Mouse (Mus musculus) stomach, embryonic 16.5 days (tissue): ENCODE measurements around the gene Akt1. TPM values are rescaled to one million over a fixed set of nuclear protein-coding genes. Genes with fewer than 3 reads are reported as not detected.

Experiments
- ATAC-seq: fragments of 200-750 bp; cut with Nextera tagmentation; 2 replicates; pipeline ENCODE4 v1.8.0; 2017; ENCODE audit warnings: moderate number of reproducible peaks, moderate TSS enrichment; ENCODE audit not compliant: insufficient read depth, low FRiP score
- H3K27ac ChIP-seq: fragments of 300-500 bp; sonication (generic); 2 replicates; pipeline ENCODE4 v1.5.1; 2014; ENCODE audit warnings: low read length
- H3K27me3 ChIP-seq: fragments of 300-500 bp; sonication (generic); 2 replicates; pipeline ENCODE4 v1.6.1; 2014; ENCODE audit warnings: low read length, control low read depth, mixed read lengths; ENCODE audit not compliant: control insufficient read depth, insufficient read depth
- H3K36me3 ChIP-seq: fragments of 300-500 bp; sonication (generic); 2 replicates; pipeline ENCODE4 v1.6.1; 2014; ENCODE audit warnings: low read length; ENCODE audit not compliant: control insufficient read depth, insufficient read depth
- H3K4me1 ChIP-seq: fragments of 300-500 bp; sonication (generic); 2 replicates; pipeline ENCODE4 v1.6.1; 2014; ENCODE audit warnings: low read length, control low read depth, mixed read lengths; ENCODE audit not compliant: control insufficient read depth, insufficient read depth
- H3K4me2 ChIP-seq: fragments of 300-500 bp; sonication (generic); 2 replicates; pipeline ENCODE4 v1.6.1; 2014; ENCODE audit warnings: low read depth, low read length, mixed read lengths
- H3K4me3 ChIP-seq: fragments of 300-500 bp; sonication (generic); replicated peaks from 2 replicates; pipeline ENCODE4 v1.5.1; 2014; ENCODE audit warnings: mild to moderate bottlenecking, low read length
- H3K9ac ChIP-seq: fragments of 300-500 bp; sonication (generic); 2 replicates; pipeline ENCODE4 v1.6.1; 2014; ENCODE audit warnings: low read length
- H3K9me3 ChIP-seq: fragments of 300-500 bp; sonication (generic); replicated peaks from 2 replicates; pipeline ENCODE4 v1.6.1; 2016; ENCODE audit warnings: low read length, control low read depth; ENCODE audit not compliant: control insufficient read depth
- whole genome bisulfite sequencing: fragments of 180-500 bp; shearing (Covaris S2); extraction: QIAGEN DNeasy Blood & Tissue Kit; methylation state at CpG from one replicate; pipeline ENCODE4 v1.1.7; 2014; 5-methylcytosine and 5-hydroxymethylcytosine counted together
- polyA plus RNA-seq: library from polyadenylated mRNA; unstranded; fragments of >200 nt; fragmentation: Nextera tagmentation; extraction: Ambion mirVana; gene quantifications from 2 replicates; pipeline ENCODE4 v1.2.1, GENCODE M21; 2015

The Akt1 gene
- polyA plus RNA-seq, 1 experiment from 2014 or later = 50.7 TPM

DNA sequence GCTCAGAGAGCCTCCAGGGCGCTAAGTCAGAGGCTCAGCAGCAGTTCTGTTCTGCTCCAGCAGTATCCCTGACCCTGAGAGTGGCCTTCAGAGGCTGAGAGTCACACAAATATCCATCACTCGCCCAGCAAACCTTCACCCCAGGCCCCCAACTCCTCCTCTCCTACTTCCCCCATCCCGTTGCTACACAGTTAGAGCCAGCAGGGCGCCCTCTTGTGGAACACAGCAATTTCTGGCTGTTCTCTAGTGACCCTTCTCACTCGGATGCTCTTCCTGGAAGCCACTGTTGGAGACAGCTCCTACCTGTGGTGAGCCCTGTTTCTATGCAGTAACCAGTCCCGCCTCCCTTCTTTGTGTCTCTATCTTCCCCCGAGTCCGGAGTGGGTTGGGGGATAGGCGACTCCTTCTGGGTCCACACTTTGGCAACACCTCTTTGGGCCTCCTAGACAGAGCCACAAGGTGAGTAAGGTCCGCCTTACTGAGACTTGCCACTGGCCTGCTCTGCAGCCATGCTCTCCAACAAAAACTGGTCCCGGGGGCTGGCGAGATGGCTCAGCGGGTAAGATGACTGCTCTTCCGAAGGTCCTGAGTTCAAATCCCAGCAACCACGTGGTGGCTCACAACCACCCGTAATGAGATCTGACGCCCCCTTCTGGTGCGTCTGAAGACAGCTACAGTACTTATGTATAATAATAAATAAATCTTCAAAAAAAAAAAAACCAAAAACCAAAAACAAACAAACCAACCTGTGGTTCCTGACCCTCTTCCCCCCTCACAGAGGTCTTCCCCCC lies 756 bp upstream of the Akt1 start:
- ATAC-seq = peak; percentile 30; the same call in 1 of the 2 replicates
- Histone ChIP-seq H3K4me1 (peaks cover 55% of the 10 kb centered on the region), H3K27me3 (peaks cover 7% of the 10 kb centered on the region), H3K27ac (peak overlapping the region; percentile 99), H3K4me2 (peak overlapping the region; percentile 96), H3K4me3 (peak overlapping the region; percentile 96), H3K9ac (peak overlapping the region; percentile 100), H3K36me3 (0 out of 2 replicates have a peak, but pooled peaks cover under 1% of the 10 kb centered on the region), H3K9me3 (no peaks in the 10 kb centered on the region)
- 19% methylated on average over 18 of the region's 18 CpGs for WGBS

- Histone ChIP-seq H3K27me3 (no peaks in the 10 kb centered on the region), H3K36me3 (peaks cover 11% of the 10 kb centered on the region; the same call in 1 of the 2 replicates), H3K4me3 (peak overlapping the region; percentile 96), H3K4me1 (peaks cover 60% of the 10 kb centered on the region), H3K27ac (peak overlapping the region; percentile 99), H3K4me2 (peak overlapping the region; percentile 96), H3K9me3 (no peaks in the 10 kb centered on the region), H3K9ac (peak overlapping the region; percentile 100)
- ATAC-seq = peak; percentile 8; the same call in 1 of the 2 replicates
- WGBS = under 1% methylated on average over 47 of the region's 68 CpGs
Observed at GRCm38 (mm10) chr12:112673576-112674091, 1.1 kb downstream of the Akt1 start.

DNA sequence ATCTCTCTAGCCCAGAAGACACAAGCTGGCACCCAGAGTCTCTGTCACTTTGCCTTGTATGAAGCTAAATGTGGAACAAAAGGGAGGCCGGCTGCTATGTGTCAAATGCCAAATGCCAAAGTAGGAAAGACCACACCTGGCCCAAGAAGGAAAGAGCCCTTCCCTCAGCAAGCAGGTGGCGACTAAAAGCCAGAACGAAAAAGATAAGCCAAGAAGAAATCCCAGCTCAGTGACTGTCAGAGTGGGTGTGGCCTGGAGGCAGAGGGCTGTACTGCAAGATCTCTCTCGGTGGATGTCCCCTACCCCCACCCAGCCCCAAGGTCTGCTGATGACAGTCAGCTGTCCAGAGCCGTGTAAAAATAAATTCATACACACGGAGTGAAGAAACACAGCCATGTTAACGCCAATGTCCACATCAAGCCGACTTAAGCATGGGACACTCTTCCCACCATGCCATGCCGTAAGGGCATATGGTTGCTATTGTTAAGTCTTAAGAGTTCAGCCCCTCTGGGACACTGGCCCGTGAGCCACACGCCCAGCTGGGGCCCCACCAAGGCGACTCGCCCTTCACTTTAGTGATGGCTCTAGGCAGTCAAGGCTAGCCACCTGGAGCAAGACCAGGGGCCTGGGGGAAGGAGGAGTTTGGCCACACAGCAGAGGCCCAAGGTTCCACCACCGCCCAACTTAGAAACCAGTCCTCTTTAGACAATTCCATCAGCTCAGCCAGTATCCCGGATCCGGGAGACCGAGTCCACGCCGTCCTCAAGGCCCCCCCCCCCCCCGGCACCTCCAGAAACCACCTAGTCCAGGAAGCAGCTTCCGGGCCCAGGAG lies 1.7 kb downstream of the Akt1 start:
- H3K4me1 ChIP-seq = peaks cover 63% of the 10 kb centered on the region
- H3K9me3 ChIP-seq = no peaks in the 10 kb centered on the region
- no peaks in the 10 kb centered on the region for H3K27me3 ChIP-seq
- no peak for ATAC-seq
- H3K4me3 ChIP-seq = peak overlapping the region; percentile 96
- peaks cover 18% of the 10 kb centered on the region; the same call in 1 of the 2 replicates for H3K36me3 ChIP-seq
- peak overlapping the region; percentile 99 for H3K27ac ChIP-seq
- 2% methylated on average over 21 of the region's 21 CpGs for WGBS
- peak overlapping the region; percentile 96 for H3K4me2 ChIP-seq
- peak overlapping the region; percentile 100 for H3K9ac ChIP-seq

GRCm38 (mm10) chr12:112671891-112672290 lies 2.8 kb downstream of the Akt1 start:
- peaks cover 60% of the 10 kb centered on the region for H3K4me1 ChIP-seq

DNA sequence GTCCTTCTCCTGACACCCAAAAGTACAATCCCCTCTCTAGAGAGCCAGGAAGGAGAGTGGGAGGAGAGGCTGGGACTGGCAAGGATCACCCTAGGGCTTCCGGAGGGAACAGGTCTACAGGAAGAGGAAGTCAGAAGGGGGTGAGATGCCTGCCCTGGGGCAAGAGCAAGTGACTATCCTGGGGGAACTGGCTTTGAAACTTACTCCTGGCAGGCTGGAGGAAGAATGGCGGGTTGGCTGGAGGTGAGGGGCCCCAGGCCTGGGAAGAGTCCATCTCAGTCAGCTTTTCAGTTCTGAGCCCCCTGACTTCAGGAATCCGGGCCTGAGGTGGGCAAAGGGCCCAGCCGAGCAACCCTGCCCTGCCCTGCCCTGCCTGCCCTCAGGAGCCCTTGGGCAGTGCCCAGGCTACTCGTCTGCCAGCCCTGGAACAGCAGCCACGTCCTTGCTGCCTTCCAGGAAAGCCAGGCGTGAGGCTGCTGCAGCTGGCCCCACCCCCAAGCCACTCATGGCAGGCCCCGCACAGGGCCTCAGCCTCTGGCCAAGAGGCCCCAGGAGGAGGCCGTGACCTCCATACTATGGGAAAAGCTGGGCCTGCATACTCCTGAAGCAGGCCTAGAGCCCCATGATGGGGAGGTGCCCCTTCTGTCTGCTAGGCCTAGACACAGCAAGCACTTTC lies 3.8 kb downstream of the Akt1 start:
- Histone ChIP-seq H3K4me2 (peak overlapping the region; percentile 96), H3K27ac (peak overlapping the region; percentile 99), H3K27me3 (no peaks in the 10 kb centered on the region), H3K4me3 (peak overlapping the region; percentile 16; the same call in 1 of the 2 replicates), H3K9me3 (no peaks in the 10 kb centered on the region), H3K4me1 (peaks cover 68% of the 10 kb centered on the region), H3K36me3 (peaks cover 19% of the 10 kb centered on the region; the same call in 1 of the 2 replicates), H3K9ac (peak overlapping the region; percentile 100)
- ATAC-seq = no peak
- WGBS = 31% methylated on average over 9 of the region's 9 CpGs

More at GRCm38 (mm10) chr12:112671891-112672290, 2.8 kb downstream of the Akt1 start:
- H3K9me3 ChIP-seq = no peaks in the 10 kb centered on the region
- peak overlapping the region; percentile 96 for H3K4me3 ChIP-seq
- peaks cover 19% of the 10 kb centered on the region; the same call in 1 of the 2 replicates for H3K36me3 ChIP-seq
- H3K27me3 ChIP-seq = no peaks in the 10 kb centered on the region
- H3K9ac ChIP-seq = peak overlapping the region; percentile 100
- H3K4me2 ChIP-seq = peak overlapping the region; percentile 96
- 74% methylated on average over 7 of the region's 7 CpGs for WGBS
- peak overlapping the region; percentile 99 for H3K27ac ChIP-seq
- ATAC-seq = no peak

DNA sequence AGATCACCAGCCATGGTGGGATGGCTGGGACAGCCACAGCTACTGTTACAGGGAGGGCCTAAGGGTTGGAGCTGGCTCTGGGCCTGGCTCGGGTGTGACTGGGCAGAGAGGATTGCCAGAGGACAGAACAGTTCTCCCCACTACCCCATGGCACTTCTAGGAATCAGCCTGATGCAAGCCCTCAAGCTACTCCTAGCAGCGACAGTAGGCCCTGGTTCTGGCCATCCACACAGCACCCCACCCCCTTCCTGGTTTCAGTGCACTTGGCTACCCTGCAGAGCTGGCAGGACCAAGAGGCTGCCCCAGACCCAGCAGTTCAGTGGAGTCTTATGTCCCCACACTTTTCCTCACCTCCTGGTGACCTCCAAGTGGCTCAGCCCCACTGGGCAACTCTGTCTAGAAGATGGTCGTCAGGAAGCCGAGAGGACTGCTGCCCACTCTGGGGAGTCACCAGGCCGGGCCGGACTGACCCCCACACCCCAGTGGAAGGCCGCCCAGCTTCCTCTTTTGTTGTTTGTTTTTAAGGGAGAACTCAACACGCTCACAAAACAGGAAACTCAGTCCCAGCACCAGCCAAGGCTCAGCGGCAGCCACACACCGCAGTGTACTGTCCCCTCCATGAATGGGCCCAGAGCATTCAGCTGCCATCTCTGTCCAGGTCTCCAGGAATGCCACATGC lies 6.9 kb downstream of the Akt1 start:
- WGBS = 71% methylated on average over 10 of the region's 10 CpGs
- ATAC-seq = no peak
- Histone ChIP-seq H3K4me1 (peaks cover 87% of the 10 kb centered on the region), H3K4me2 (no peak overlapping the region), H3K27me3 (no peaks in the 10 kb centered on the region), H3K4me3 (no peak overlapping the region), H3K27ac (peak overlapping the region; percentile 42), H3K9me3 (no peaks in the 10 kb centered on the region), H3K9ac (peak overlapping the region; percentile 36), H3K36me3 (peaks cover 19% of the 10 kb centered on the region; the same call in 1 of the 2 replicates)

DNA sequence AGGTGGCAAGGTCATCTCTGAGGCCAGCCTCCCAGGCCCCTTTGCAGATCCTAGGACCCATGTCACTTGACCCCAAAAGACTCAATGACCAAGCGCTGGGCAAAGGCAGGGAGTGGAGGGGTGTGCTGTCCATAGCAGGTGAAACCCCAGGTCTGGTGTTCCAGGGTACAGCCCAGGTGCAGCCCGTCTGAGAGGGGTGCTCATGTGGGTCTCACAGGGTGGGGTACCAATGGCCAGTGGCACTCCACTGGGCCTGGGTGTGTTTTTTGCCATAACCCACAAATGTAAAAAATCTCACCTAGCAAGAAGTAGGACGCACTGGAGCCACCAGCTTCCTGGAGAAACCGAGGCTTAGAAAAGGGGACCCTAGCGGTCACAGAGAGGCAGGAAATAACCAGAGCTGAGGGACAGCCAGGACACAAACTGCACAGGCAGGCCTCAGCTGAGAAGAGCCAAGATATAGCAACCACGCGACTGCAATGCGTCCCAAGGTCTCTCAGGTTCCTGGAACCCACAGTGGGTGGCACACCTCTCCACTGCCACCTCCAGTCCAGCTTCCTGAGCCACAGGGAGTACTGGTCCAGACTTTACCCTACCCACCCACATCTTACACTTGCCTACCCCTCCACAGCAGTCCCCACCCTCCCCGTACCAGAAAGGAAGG lies 8.7 kb downstream of the Akt1 start:
- Histone ChIP-seq H3K9ac (peak overlapping the region; percentile 48), H3K4me2 (peak overlapping the region; percentile 35), H3K36me3 (peaks cover 24% of the 10 kb centered on the region)

DNA sequence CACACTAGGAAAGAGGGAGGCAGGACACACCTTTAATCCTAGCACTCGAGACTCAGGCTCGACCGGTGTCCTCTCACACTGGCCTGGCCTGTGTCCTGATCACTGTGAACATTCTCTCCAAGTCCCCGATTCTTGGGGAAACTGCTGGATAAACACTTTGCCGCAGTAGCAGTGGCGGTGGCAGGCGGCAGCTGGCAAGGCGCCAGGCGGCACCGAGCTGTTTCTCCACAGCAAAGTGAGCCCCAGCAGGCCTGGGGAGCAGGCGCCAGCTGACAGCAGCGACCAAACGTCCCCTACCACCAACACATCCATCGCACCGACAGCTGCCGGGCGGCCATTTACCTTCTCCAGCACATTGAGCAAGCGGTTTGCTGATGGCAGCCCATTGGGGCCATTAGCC lies 9.2 kb downstream of the Akt1 start:
- peak overlapping the region; percentile 58 for H3K9ac ChIP-seq
- no peak for ATAC-seq
- 29% methylated on average over 18 of the region's 18 CpGs for WGBS

More for the DNA sequence above, 8.7 kb downstream of the Akt1 start:
- Histone ChIP-seq H3K27me3 (no peaks in the 10 kb centered on the region), H3K4me1 (peaks cover 87% of the 10 kb centered on the region), H3K27ac (peak overlapping the region; percentile 76), H3K4me3 (no peak overlapping the region), H3K9me3 (no peaks in the 10 kb centered on the region)
- no peak for ATAC-seq
- 72% methylated on average over 9 of the region's 9 CpGs for WGBS

More for the DNA sequence above, 9.2 kb downstream of the Akt1 start:
- H3K4me3 ChIP-seq = no peak overlapping the region
- peak overlapping the region; percentile 76 for H3K27ac ChIP-seq
- peaks cover 23% of the 10 kb centered on the region for H3K36me3 ChIP-seq
- no peaks in the 10 kb centered on the region for H3K9me3 ChIP-seq
- H3K4me1 ChIP-seq = peaks cover 87% of the 10 kb centered on the region
- H3K27me3 ChIP-seq = no peaks in the 10 kb centered on the region
- H3K4me2 ChIP-seq = peak overlapping the region; percentile 35
